Mouse (Mus musculus) heart, postnatal 25 days (tissue): ENCODE measurements around the gene Crybg3. TPM values are rescaled to one million over a fixed set of nuclear protein-coding genes. Genes with fewer than 3 reads are reported as not detected.
A peak's percentile ranks its signal among the peaks of the same experiment; 100 is the strongest.

Source experiments
- DNase-seq: peaks from one replicate; pipeline ENCODE4 v3.0.0; 2022; ENCODE audit warnings: low spot score
- intact Hi-C: fragments of 180-260 bp; cut with DNase I; formaldehyde crosslinking; loops from one replicate; pipeline ENCODE4 v1.15.1; 2025
- total RNA-seq, 2 experiments: library from RNA; stranded (reverse); gene quantifications; 2 replicates each; pipeline ENCODE4 v1.2.3; 2021

The Crybg3 gene
- total RNA-seq, result 10 to 100 TPM; 69.3 to 76.9 TPM

GRCm38 (mm10) chr16:59600311-59601251, at the start of gene Crybg3:
TSS of gene Crybg3 (minus strand) at chr16:59600979.
- peak; percentile 79 for DNase-seq
- intact Hi-C loops, result loop anchor here (2.0 kb wide), 1 partner anchor 32 kb away; no protein-coding TSS in a partner anchor

- intact Hi-C loops, result no loop called here
- no peak for DNase-seq
Measured at GRCm38 (mm10) chr16:59643766-59644165, 43.0 kb upstream of the Crybg3 start.

GRCm38 (mm10) chr16:59639985-59640384, 39.2 kb upstream of the Crybg3 start:
- no peak for DNase-seq
- intact Hi-C loops, result no loop called here

DNA sequence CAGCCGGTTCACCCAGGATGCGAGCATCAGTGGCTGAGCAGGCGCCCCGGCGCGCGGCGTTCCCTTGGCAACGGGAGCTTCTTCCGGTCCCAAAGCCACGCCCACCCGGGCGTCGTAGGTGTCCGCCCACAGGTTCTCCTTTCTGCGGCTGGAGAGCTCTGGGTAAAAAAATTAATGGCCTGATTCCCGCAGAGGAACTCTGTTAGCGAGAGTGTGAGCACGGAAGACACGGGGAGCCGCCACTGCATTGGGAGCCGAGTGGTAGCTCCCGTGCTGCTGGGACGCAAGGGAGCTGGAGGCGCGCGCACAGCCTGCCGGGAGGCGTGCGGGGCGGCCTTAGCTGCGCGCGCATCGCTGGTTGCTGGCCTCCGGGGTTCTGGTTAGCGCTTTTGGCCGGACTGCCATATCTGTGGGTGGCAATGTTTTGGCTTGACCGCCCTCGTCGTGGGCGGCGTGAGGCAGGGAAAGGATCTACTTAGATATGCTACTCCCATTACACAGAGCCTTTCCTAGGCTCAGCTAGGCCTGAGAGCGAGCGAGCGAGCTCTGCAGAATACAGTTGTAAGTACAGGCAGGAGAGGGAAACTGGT, 38.4 kb upstream of the Crybg3 start, which contains the start of gene Arl6:
TSS of gene Arl6 (minus strand) at position 290 of the 590 bp plus-strand sequence.
- DNase-seq, result peak; percentile 88
- intact Hi-C loops, result no loop called here

DNA sequence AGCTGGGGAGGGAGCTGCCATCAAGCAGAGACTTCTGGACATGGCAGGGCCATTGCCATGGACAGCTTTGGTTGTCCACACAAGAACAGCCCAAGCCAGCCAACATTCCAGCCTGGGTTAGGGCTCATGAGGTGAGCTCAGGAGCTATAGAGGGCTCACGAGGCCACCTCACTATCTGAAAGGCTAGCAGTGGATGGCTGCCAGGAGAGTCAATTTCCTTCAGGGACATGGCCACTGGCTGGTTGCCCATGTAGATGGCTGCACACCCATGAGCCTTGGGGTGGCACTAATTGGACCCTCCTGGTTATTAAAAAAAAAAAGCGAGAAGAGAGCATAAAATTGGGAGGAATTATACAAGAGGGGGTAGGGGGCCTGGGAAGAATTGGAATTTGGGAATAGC, 33.8 kb upstream of the Crybg3 start:
- intact Hi-C loops, result no loop called here
- DNase-seq, result no peak

DNA sequence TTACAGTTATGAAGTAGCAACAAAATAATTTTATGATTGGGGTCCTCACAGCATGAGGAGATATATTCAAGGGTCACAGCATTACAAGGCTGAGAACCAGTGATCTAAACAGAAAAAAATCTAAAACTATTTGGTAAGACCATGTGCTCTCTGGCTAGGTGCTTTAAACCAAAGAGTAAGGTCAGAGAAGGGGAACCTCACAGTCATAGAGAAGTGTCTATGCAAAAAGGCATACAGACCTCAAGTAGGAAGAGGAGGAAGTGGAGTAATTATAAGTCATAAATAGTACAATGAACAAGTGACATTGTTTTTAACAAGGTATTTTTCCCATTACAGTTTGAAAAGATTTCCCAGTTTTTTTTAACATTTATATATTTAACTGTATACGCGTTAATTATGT, 20.8 kb upstream of the Crybg3 start:
- no peak for DNase-seq
- intact Hi-C loops, result no loop called here

DNA sequence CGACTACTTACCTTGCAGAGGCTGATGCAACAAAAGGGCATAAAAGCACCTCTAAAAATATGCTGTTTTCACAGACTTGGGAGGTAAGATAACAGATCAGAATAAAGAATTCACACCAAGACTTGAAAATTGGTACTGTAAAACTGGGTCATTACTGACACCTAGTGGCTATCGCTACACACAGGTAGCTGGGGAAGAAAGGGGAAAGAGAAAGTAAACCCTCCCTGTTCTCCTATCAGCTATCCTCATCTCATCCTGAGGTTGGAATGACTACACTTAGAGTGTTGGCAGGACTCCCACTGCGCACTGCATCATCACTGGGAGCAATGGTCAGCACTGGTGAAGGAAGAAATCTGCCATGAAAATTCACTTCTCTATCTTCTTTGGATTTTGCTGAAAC, 16.4 kb upstream of the Crybg3 start:
- intact Hi-C loops, result loop anchor here (2.0 to 5.0 kb wide), 3 partner anchors 80 to 196 kb away; no protein-coding TSS in a partner anchor
- no peak for DNase-seq

GRCm38 (mm10) chr16:59615675-59616074, 14.9 kb upstream of the Crybg3 start:
- no peak for DNase-seq
- intact Hi-C loops, result loop anchor here (2.0 to 5.0 kb wide), 3 partner anchors 78 to 195 kb away; no protein-coding TSS in a partner anchor

DNA sequence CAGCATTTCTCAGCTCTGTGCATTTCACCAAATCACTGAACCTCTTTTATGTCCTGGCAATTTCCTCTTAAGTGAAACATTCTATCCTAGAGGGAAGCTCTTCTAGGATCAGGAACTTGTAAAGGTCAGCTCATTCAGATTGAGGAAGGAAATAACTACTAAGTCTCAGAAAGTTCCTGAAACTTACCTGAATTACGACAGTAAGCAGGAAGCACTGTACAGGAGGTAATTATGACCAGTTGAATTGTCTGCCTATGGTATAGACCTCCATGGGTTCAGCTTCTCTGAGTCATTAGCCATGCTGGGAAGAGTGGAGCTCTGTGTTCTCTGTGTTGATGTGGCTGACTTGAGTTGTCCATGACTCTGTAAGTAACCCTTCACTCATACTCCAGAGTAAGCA, 10.0 kb upstream of the Crybg3 start:
- intact Hi-C loops, result no loop called here
- no peak for DNase-seq

DNA sequence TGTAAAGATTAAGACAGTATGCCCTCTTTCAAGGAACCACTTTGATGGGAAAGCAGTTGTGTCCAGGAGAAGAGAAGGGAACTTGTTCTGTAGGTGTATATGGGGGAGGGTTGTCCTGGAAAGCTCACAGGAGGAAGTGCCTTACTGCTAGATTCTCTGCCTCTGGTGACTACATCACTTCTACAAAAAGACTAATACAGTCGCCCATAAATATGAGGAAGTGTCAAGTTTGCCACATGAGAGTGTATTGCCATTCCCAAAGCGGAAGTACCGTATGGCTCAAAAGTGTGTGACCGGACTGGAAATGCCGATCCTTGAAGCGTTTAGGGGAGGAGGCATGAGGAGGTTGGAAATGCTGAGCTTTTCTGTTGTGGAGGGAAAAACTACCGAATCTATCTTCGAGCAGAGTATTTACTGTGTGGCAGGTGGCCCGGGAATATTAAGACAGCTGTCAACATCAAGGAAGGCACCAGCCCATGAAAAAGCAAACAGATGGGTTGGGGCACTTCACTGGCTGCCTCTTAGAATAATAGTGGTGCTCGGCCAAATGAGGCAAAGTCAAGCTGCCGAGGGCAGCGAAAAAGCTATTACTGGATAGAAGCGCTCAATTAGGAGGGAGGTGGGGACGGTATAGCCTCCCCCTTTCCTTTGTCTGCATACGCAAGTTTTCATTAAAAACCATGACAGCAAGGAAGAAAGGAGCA, 3.5 kb upstream of the Crybg3 start:
- intact Hi-C loops, result no loop called here
- DNase-seq, result no peak

DNA sequence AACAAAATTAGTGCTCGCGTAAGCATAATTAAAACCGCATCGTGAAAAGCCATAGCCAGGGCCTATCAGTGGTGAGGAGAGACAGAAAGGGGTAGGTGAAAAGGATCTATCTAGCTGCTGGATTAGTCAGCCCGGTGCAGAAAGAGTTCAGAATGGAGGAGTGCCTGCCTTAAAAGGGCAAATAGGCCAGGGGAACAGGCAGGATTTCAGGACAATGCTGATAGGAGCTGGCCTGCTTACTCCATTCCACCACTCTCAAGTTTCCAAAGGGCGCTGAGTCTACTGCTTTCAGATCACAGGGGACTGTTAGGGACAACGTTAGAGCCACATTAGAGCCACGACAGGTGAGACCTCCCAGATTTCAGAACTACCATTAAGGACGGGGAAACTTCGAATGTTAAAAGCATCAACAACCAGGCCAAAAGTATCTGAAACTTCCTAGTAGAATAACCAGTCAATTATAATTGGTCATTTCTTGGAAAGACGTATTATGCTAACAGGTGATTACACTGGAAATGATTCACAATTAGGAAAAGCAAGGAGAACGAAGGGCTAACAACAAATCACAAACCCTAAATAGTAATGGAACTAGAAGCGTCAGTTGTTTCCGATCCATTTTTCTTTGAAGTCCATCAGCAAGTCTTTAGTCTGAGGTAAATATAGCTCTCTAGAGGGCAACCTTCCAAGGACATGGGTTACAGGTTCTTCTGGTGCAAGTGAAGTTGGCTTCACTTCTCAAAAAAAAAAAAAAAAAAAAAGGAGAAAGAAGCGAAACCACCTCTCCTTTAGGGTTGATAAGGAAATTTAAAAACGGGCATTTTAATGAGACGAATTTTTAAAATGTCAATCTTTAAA, 1.1 kb downstream of the Crybg3 start:
- intact Hi-C loops, result loop anchor here (2.0 to 5.0 kb wide), 2 partner anchors 31 to 42 kb away; no protein-coding TSS in a partner anchor

GRCm38 (mm10) chr16:59598997-59599396, 1.8 kb downstream of the Crybg3 start:
- intact Hi-C loops, result loop anchor here (5.0 kb wide), 1 partner anchor 42 kb away; no protein-coding TSS in a partner anchor
- DNase-seq, result no peak

More for the DNA sequence above, 1.1 kb downstream of the Crybg3 start:
- no peak for DNase-seq

GRCm38 (mm10) chr16:59597256-59597655, 3.5 kb downstream of the Crybg3 start:
- DNase-seq, result no peak
- intact Hi-C loops, result loop anchor here (5.0 kb wide), 1 partner anchor 40 kb away; no protein-coding TSS in a partner anchor

GRCm38 (mm10) chr16:59594714-59595113, 6.1 kb downstream of the Crybg3 start:
- intact Hi-C loops, result loop anchor here (5.0 kb wide), 1 partner anchor 37 kb away; no protein-coding TSS in a partner anchor
- no peak for DNase-seq

GRCm38 (mm10) chr16:59590790-59591189, 10.0 kb downstream of the Crybg3 start:
- intact Hi-C loops, result no loop called here

DNA sequence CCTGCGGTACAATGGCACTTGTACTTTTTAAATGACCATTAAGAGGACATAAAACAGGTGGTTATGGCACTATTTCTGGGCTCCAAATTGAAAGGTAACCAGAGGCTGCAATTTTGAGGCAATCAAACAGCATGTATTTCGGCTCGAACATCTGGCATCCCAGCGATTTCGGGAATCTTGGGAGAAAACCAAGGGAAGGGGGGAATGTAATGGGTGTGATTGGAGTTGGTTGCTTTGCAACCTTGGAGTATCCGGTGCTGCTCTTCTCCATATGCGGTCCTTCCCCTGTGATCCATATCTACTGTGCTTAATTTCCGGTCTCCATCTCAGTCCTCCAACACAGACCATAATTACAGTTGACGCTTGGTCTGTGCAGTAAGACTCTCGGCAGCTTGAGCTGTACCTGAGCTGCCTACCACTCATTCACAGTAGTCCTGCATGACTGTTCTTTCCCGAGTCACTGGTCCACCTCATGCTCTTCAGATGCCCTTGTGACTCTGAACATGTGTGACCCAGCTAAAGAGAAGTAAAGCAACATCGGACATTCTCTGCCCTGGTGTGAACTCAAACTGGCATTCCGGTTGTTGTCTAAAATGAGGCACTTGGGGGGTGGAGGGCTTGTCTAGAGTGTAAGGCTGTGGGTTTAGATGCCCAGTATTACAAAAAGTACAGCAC, 12.3 kb downstream of the Crybg3 start:
- intact Hi-C loops, result no loop called here
- DNase-seq, result no peak

More at GRCm38 (mm10) chr16:59590790-59591189, 10.0 kb downstream of the Crybg3 start:
- no peak for DNase-seq

- intact Hi-C loops, result loop anchor here (2.0 kb wide), 1 partner anchor 17 kb away; no protein-coding TSS in a partner anchor
Measured at GRCm38 (mm10) chr16:59587816-59588215, 13.0 kb downstream of the Crybg3 start.

GRCm38 (mm10) chr16:59586911-59587310, 13.9 kb downstream of the Crybg3 start:
- DNase-seq, result no peak
- intact Hi-C loops, result loop anchor here (2.0 kb wide), 1 partner anchor 16 kb away; no protein-coding TSS in a partner anchor

More at GRCm38 (mm10) chr16:59587816-59588215, 13.0 kb downstream of the Crybg3 start:
- no peak for DNase-seq
